Mouse (Mus musculus) CD4-positive, CD25-positive, alpha-beta regulatory T cell, adult 9 weeks (primary cell): ENCODE measurements around the gene Olfr1510. TPM values are rescaled to one million over a fixed set of nuclear protein-coding genes. Genes with fewer than 3 reads are reported as not detected.

Experiments used
- polyA plus RNA-seq: library from polyadenylated mRNA; unstranded; fragments of 100-300 nt; shearing (Covaris generic); gene quantifications from one replicate; pipeline ENCODE4 v1.2.1, GENCODE M21; 2017

Olfr1510 gene
- polyA plus RNA-seq, result not detected

DNA sequence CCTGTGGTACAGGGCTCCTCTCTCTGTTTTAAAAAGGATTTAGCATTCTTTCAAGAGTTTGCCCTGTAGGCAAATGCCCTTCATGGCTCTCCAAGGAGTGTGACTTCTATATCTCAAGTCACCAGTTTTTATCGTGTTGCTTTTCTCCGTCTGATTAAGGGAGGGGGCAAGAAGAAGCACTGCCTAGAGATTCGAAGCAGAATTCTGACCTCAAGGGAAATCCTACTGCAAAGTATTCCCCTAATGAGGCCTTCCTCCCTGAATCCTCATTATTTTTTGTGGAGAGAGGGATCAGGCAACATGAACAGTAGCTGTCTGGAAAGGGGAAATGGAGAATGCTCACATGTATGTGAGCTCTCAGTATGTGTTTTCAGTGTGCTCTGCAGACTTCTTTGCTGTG, at the start of gene Olfr1510:
Gene Olfr1510, minus strand, starts transcription at position 101 of the 400 bp plus-strand sequence.

DNA sequence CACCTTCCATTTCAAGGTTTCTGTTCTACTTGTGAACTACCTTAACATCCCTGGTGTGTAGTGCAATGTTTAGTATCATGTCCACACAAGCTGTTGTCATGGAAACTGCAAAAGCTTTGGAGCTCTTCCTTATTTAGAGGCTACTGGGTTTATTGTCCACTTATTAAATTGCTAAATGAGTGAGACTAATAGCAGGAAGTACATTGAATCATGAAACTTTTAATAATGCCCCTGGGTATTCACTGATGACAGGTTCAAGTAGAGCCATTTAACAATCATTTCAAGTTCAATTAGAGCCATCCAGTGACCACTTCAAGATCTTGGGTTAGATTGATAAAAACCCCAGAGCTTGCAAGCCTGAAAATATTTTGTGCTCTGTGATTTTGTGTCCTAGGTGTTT, 28.5 kb upstream of the Olfr1510 start, which contains the start of gene Olfr1509:
Gene Olfr1509, plus strand, starts transcription at position 301 of the 400 bp plus-strand sequence.

GRCm38 (mm10) chr14:52397279-52397678, 16.9 kb downstream of the Olfr1510 start, which contains the start of gene Olfr1511:
Gene Olfr1511, minus strand, starts transcription at chr14:52397379.

GRCm38 (mm10) chr14:52379068-52379467, 35.1 kb downstream of the Olfr1510 start, which contains the start of gene Olfr1512:
Gene Olfr1512, minus strand, starts transcription at chr14:52379168.

Other genes with a start within 250 kb of the Olfr1510 start
- 31.0 TPM for gene Supt16, start 217.0 kb downstream of the Olfr1510 start, polyA plus RNA-seq
- 56.7 TPM for gene Chd8, start 156.6 kb downstream of the Olfr1510 start, polyA plus RNA-seq
- gene Tox4, start 135.2 kb downstream of the Olfr1510 start, polyA plus RNA-seq, result 110 TPM
- gene Rab2b, start 134.8 kb downstream of the Olfr1510 start, polyA plus RNA-seq, result 30.4 TPM
- 73.0 TPM for gene Mettl3, start 109.2 kb downstream of the Olfr1510 start, polyA plus RNA-seq
- 4.0 TPM for gene Sall2, start 85.6 kb downstream of the Olfr1510 start, polyA plus RNA-seq
- gene Olfr1513, start 58.0 kb downstream of the Olfr1510 start, polyA plus RNA-seq, result not detected
- gene Olfr1512, start 35.2 kb downstream of the Olfr1510 start, polyA plus RNA-seq, result not detected
- not detected for gene Olfr1511, start 17.0 kb downstream of the Olfr1510 start, polyA plus RNA-seq
- gene Olfr1509, start 28.6 kb upstream of the Olfr1510 start, polyA plus RNA-seq, result not detected
- gene Olfr1508, start 53.1 kb upstream of the Olfr1510 start, polyA plus RNA-seq, result not detected
- not detected for gene Olfr1507, start 81.4 kb upstream of the Olfr1510 start, polyA plus RNA-seq